ENCODE assay signal across 9 mouse cellular contexts in the genomic region with DNA sequence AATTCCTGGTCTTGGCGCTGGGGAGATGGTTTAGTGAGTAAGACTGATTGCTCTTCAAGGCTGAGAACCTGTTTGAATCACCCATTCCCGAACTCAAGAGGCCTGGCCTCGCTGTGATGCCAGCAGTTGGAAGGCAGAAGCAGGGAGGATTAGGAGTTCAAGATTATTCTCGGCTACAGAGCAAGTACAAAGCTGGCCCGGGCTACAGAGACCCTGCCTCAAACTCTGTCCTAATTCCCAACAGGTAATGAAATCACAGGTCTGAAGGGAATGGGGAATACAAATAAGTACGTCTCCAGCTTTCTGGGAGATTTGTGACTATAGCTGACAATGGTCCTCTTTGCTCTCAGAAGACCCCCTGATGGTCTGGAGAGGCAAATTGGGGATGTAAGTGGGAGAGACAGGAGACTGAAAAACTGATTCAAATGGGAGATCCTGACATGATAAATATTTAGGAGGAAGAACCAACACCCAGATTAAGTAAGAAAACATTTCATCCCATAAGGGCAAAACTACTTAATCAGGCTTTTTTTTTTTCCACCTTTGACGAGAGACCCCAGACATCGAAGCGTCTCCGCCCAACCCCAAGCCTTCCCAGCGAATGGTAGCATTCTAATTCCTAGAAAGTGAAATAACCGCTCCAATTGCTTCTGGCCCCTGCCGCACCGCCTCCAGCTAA. TPM values are rescaled to one million over a fixed set of nuclear protein-coding genes. Genes with fewer than 3 reads are reported as not detected.
A peak's percentile ranks its signal among the peaks of the same experiment; 100 is the strongest.
DNase-seq lines count a peak whose midpoint lies in the region; ATAC-seq lines count a peak whose summit lies in the region.
"Had no signal": no experiment of that assay in that cellular context is flagged by ENCODE, and none has a peak within 500 bp of the region (broad histone marks: within the 10 kb centered on the region; RNA-seq: fewer than 3 reads in every experiment).

No protein-coding gene starts in this region.

- H3K4me3 ChIP-seq in kidney, embryonic 14.5 days (ENCODE audit: low read length): peak overlapping the region; percentile 99
- H3K4me3 ChIP-seq in embryonic facial prominence, embryonic 14.5 days (ENCODE audit: low read depth, low read length): peak overlapping the region; percentile 99
- H3K4me3 ChIP-seq in limb, embryonic 13.5 days: peak overlapping the region; percentile 88

- no peak overlapping the region for H3K27ac ChIP-seq in kidney, embryonic 14.5 days (ENCODE audit: low read depth, low read length)
- H3K27ac ChIP-seq in embryonic facial prominence, embryonic 14.5 days (replicated peaks; ENCODE audit: low read depth, low read length): peak overlapping the region; percentile 58
- peak overlapping the region; percentile 22; the same call in 1 of the 2 replicates for H3K27ac ChIP-seq in limb, embryonic 13.5 days

- no peak for DNase-seq in kidney, postnatal 14 days
- peak; percentile 43 for DNase-seq in MN1 (ENCODE audit: low spot score)
- no peak for DNase-seq in embryonic facial prominence, embryonic 14.5 days (ENCODE audit: low spot score)
- no peak for DNase-seq in urinary bladder, postnatal 25 days (ENCODE audit: low spot score)
- no peak for DNase-seq in left cerebral cortex, postnatal 36 days (ENCODE audit: low spot score in 2 of 2)
- no peak for DNase-seq in kidney, adult 18-20 months

- H3K4me1 ChIP-seq in kidney, embryonic 14.5 days (ENCODE audit: control insufficient read depth, insufficient read depth, low read length): peaks cover 21% of the 10 kb centered on the region
- peaks cover 35% of the 10 kb centered on the region for H3K4me1 ChIP-seq in embryonic facial prominence, embryonic 14.5 days (ENCODE audit: control insufficient read depth, insufficient read depth, low read length)
- H3K4me1 ChIP-seq in limb, embryonic 13.5 days: peaks cover 37% of the 10 kb centered on the region

- intact Hi-C loops in left cerebral cortex, postnatal 36 days (cut with DNase I): loop anchor here (5.0 kb wide), 1 partner anchor 62 kb away; no protein-coding TSS in a partner anchor

- peak overlapping the region; percentile 49 for H3K4me2 ChIP-seq in kidney, embryonic 14.5 days (replicated peaks; ENCODE audit: low read depth, low read length)
- peak overlapping the region; percentile 72 for H3K4me2 ChIP-seq in embryonic facial prominence, embryonic 14.5 days (ENCODE audit: low read depth, low read length)
- H3K4me2 ChIP-seq in limb, embryonic 13.5 days (replicated peaks): peak overlapping the region; percentile 59

- no peaks in the 10 kb centered on the region for H3K36me3 ChIP-seq in kidney, embryonic 14.5 days (ENCODE audit: control insufficient read depth, insufficient read depth, low read length)
- 0 out of 2 replicates have a peak, but pooled peaks cover 3% of the 10 kb centered on the region for H3K36me3 ChIP-seq in embryonic facial prominence, embryonic 14.5 days (ENCODE audit: control insufficient read depth, insufficient read depth, low read length)
- no peaks in the 10 kb centered on the region for H3K36me3 ChIP-seq in limb, embryonic 13.5 days

- peak overlapping the region; percentile 37; the same call in 1 of the 2 replicates for H3K9ac ChIP-seq in kidney, embryonic 14.5 days (ENCODE audit: low read depth, low read length)
- H3K9ac ChIP-seq in embryonic facial prominence, embryonic 14.5 days (ENCODE audit: low read depth, low read length): peak overlapping the region; percentile 51
- H3K9ac ChIP-seq in limb, embryonic 13.5 days: peak overlapping the region; percentile 43; the same call in 1 of the 2 replicates

- H3K9me3 ChIP-seq in kidney, embryonic 14.5 days (ENCODE audit: control insufficient read depth, low read length): no peaks in the 10 kb centered on the region
- no peaks in the 10 kb centered on the region for H3K9me3 ChIP-seq in embryonic facial prominence, embryonic 14.5 days (ENCODE audit: control insufficient read depth, low read length)
- no peaks in the 10 kb centered on the region for H3K9me3 ChIP-seq in limb, embryonic 13.5 days

- H3K27me3 ChIP-seq in kidney, embryonic 14.5 days (ENCODE audit: control insufficient read depth, insufficient read depth, low read length): no peaks in the 10 kb centered on the region
- no peaks in the 10 kb centered on the region for H3K27me3 ChIP-seq in embryonic facial prominence, embryonic 14.5 days (replicated peaks; ENCODE audit: control insufficient read depth, insufficient read depth, low read length)
- H3K27me3 ChIP-seq in limb, embryonic 13.5 days: no peaks in the 10 kb centered on the region

- no peak for ATAC-seq in kidney, embryonic 14.5 days (ENCODE audit: low FRiP score, low TSS enrichment)
- no peak for ATAC-seq in embryonic facial prominence, embryonic 14.5 days (ENCODE audit: low read depth)
- ATAC-seq in limb, embryonic 13.5 days (ENCODE audit: low FRiP score, low read depth): no peak

- 6% methylated on average over 14 of the region's 14 CpGs for WGBS in kidney, embryonic 14.5 days
- 8% methylated on average over 14 of the region's 14 CpGs for WGBS in embryonic facial prominence, embryonic 14.5 days
- 5% methylated on average over 14 of the region's 14 CpGs for WGBS in limb, embryonic 13.5 days

RNA-seq across cellular contexts. Expression of a gene that starts 0.8 kb away (rescaled TPM):
- 68.8 and 310 TPM in 2 replicates for polyA plus RNA-seq in kidney, embryonic 14.5 days (2014; fragmentation: Nextera tagmentation; extraction: Ambion mirVana)
- polyA plus RNA-seq in embryonic facial prominence, embryonic 14.5 days (2014; fragmentation: Nextera tagmentation; extraction: Ambion mirVana): 54.5 and 72.8 TPM in 2 replicates
- 41.7 and 46.9 TPM in 2 replicates for polyA plus RNA-seq in limb, embryonic 13.5 days (2015; fragmentation: Nextera tagmentation; extraction: Ambion mirVana)
- total RNA-seq in left cerebral cortex, postnatal 36 days (2021): 100 to 1,000 TPM in 1 of 2 experiments, 10 to 100 TPM in 1; 99.7 to 112 TPM

RNA-seq across cellular contexts. Expression of a gene that starts 1.1 kb away (rescaled TPM):
- not detected in 2 replicates for polyA plus RNA-seq in kidney, embryonic 14.5 days (2014; fragmentation: Nextera tagmentation; extraction: Ambion mirVana)
- 5.3 and 6.0 TPM in 2 replicates for polyA plus RNA-seq in embryonic facial prominence, embryonic 14.5 days (2014; fragmentation: Nextera tagmentation; extraction: Ambion mirVana)
- polyA plus RNA-seq in limb, embryonic 13.5 days (2015; fragmentation: Nextera tagmentation; extraction: Ambion mirVana): 10.9 and 12.0 TPM in 2 replicates
- not detected for total RNA-seq in left cerebral cortex, postnatal 36 days (2021)

RNA-seq across cellular contexts. Expression of a gene that starts 20.3 kb away (rescaled TPM):
- polyA plus RNA-seq in kidney, embryonic 14.5 days (2014; fragmentation: Nextera tagmentation; extraction: Ambion mirVana): not detected in 2 replicates
- not detected in 2 replicates for polyA plus RNA-seq in embryonic facial prominence, embryonic 14.5 days (2014; fragmentation: Nextera tagmentation; extraction: Ambion mirVana)
- polyA plus RNA-seq in limb, embryonic 13.5 days (2015; fragmentation: Nextera tagmentation; extraction: Ambion mirVana): not detected in 2 replicates
- not detected for total RNA-seq in left cerebral cortex, postnatal 36 days (2021)
- polyA plus RNA-seq: brain, embryonic 14.5 days had no signal
